Mouse (Mus musculus) olfactory bulb, adult 2 months (tissue): Measurements from ENCODE around the gene Tmem131l. TPM values are rescaled to one million over a fixed set of nuclear protein-coding genes. Genes with fewer than 3 reads are reported as not detected.

Experiments used
- H3K27ac ChIP-seq: fragments of 200-500 bp; 2 replicates; pipeline ENCODE4 v1.5.1; 2012; ENCODE audit warnings: low read depth, low read length; ENCODE audit not compliant: insufficient read depth
- H3K4me1 ChIP-seq: fragments of 200-500 bp; 2 replicates; pipeline ENCODE4 v1.6.1; 2012; ENCODE audit warnings: low read length; ENCODE audit not compliant: control insufficient read depth, insufficient read depth
- H3K4me3 ChIP-seq: fragments of 200-500 bp; 2 replicates; pipeline ENCODE4 v1.5.1; 2012; ENCODE audit warnings: mild to moderate bottlenecking, low read depth, low read length, moderate library complexity; ENCODE audit not compliant: insufficient read depth
- CTCF ChIP-seq: fragments of 200-500 bp; IDR thresholded peaks from 2 replicates; pipeline ENCODE4 v1.5.1; 2012; ENCODE audit warnings: low read depth, mild to moderate bottlenecking, low read length, moderate library complexity; ENCODE audit not compliant: insufficient read depth
- POLR2A ChIP-seq: fragments of 200-500 bp; IDR thresholded peaks from 2 replicates; pipeline ENCODE4 v1.6.1; 2012; ENCODE audit warnings: mild to moderate bottlenecking, low read depth, low read length, moderate library complexity; ENCODE audit not compliant: insufficient read depth
- WGBS: fragments of 180-500 bp; shearing (Covaris S2); methylation state at CpG from one replicate; pipeline ENCODE4 v1.1.7; 2018; 5-methylcytosine and 5-hydroxymethylcytosine counted together
- polyA plus RNA-seq: library from polyadenylated mRNA; stranded (reverse); fragments of >200 nt; gene quantifications from 2 replicates; pipeline ENCODE4 v1.2.4, GENCODE M21; 2012; ENCODE audit warnings: low replicate concordance; ENCODE audit not compliant: missing spikeins, insufficient read depth, insufficient read length

Tmem131l gene
- polyA plus RNA-seq = 112 TPM in 1 of 2 replicates, not detected in the other

DNA sequence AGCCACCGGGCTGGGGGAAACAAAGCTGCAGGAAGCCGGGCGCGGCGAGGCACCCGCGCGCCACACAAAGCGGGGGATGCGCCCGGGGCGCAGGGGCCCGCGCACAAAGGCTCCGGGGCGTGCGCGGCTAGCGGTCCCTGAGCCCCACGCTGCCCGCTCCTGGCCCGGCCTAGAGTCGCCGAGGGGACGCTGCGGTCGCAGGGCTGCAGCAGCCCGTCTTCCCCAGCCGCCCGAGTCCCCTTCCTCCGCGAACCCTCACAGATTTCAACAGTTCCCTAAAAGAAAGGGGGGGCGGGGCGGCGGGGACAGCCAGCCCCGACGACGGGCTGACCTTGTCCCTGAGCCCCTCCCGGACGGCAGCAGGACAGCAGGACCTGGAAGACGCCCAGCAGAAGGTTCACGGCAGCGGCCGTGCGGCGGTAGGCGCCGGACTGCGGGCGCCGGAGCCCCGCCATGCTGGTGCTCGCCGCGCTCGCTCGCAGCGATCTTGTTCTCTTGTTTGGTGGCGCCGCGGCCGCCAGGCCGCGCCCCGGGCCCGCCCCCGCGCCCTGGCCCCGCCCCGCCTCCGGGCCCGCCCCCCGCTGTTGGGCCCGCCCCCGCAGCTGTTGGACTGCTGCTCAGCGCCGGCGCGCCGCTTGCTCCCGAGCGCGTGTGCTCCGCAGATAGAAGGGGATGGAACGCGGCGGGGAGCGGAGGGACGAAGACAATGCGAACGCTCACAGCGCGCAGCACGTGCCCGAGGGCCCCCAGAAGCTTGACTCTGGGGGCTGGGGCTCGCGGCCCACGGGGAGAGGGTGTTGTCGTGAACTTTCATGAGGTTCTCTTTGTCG is at the start of gene Tmem131l:
Gene Tmem131l, minus strand, starts transcription at position 530 of the 830 bp plus-strand sequence.
- peak; percentile 90 for TF ChIP-seq POLR2A
- TF ChIP-seq CTCF = no peak
- peak within 1 kb of the TSS; percentile 87 for H3K27ac ChIP-seq
- peak within 1 kb of the TSS; percentile 92 for H3K4me3 ChIP-seq
- under 1% methylated on average over 100 of the region's 100 CpGs for WGBS
- H3K4me1 ChIP-seq = 0 out of 2 replicates have a peak, but pooled peaks cover 2% of the 10 kb centered on the region

GRCm38 (mm10) chr3:84086921-84087320 is 46.9 kb upstream of the Tmem131l start:
- TF ChIP-seq CTCF = no peak
- TF ChIP-seq POLR2A = no peak
- Histone ChIP-seq H3K4me1 (no peaks in the 10 kb centered on the region), H3K27ac (no peak overlapping the region), H3K4me3 (no peak overlapping the region)
- 53% methylated on average over 2 of the region's 2 CpGs for WGBS

- H3K4me1 ChIP-seq = no peaks in the 10 kb centered on the region
- no peak overlapping the region for H3K27ac ChIP-seq
- no peak for TF ChIP-seq POLR2A
- TF ChIP-seq CTCF = no peak
- 86% methylated on average over 7 of the region's 7 CpGs for WGBS
- H3K4me3 ChIP-seq = no peak overlapping the region
Observed at GRCm38 (mm10) chr3:84086337-84086736, 46.4 kb upstream of the Tmem131l start.

DNA sequence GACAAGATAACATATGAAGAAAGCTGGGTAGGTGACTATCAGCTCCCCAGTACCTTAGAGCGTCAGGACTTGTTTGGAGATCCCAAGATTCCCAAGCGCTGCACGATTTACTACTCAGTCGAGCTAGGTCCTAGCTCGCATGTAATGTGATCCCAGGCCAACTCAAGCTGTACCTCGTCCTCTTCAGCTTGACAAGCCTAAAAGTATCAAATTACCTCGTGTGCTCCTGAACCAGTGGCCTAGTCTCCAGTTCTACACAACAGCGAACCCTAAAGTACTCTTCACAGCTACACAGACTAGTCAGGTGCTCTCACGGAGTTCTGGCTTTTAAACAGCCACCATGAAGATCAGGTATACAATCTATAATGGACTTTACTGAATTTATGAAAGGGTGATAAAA is 45.5 kb upstream of the Tmem131l start:
- TF ChIP-seq POLR2A (no peak), CTCF (no peak)
- Histone ChIP-seq H3K27ac (no peak overlapping the region), H3K4me1 (no peaks in the 10 kb centered on the region), H3K4me3 (no peak overlapping the region)
- 83% methylated on average over 9 of the region's 9 CpGs for WGBS

DNA sequence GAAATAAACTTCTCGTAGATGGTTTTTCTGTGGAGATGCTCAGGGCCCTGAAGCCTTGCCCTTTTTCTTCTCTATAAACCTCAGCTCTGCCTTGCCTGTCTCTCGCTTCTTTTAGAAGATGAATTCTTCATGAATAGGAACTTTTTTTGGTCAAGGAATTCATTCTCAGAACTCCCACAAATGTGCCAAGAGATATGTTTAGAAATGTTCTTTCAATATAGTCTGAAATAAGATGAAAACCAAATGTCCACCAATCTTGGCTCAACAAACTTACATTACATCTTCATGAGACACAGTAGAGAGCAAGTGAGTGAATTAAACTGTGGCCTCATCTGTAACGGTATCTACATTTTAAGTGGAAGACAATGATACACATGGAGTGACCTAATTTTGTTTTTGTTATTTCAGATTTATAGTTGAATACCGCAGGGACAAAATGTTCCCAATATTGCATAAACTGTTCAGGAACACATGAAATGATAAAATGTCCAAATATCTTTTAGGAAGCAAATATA is 41.3 kb upstream of the Tmem131l start:
- Histone ChIP-seq H3K4me1 (peaks cover under 1% of the 10 kb centered on the region; the same call in 1 of the 2 replicates), H3K4me3 (no peak overlapping the region), H3K27ac (no peak overlapping the region)
- TF ChIP-seq CTCF = no peak
- TF ChIP-seq POLR2A = no peak
- 94% methylated on average over 4 of the region's 4 CpGs for WGBS

- TF ChIP-seq CTCF (no peak), POLR2A (no peak)
- Histone ChIP-seq H3K27ac (no peak overlapping the region), H3K4me3 (no peak overlapping the region), H3K4me1 (peaks cover 2% of the 10 kb centered on the region; the same call in 1 of the 2 replicates)
- WGBS = 93% methylated on average over 7 of the region's 7 CpGs
Observed at GRCm38 (mm10) chr3:84080074-84080473, 40.1 kb upstream of the Tmem131l start.

- Histone ChIP-seq H3K4me3 (no peak overlapping the region), H3K4me1 (peaks cover 2% of the 10 kb centered on the region; the same call in 1 of the 2 replicates)
Observed at GRCm38 (mm10) chr3:84077505-84077904, 37.5 kb upstream of the Tmem131l start.

DNA sequence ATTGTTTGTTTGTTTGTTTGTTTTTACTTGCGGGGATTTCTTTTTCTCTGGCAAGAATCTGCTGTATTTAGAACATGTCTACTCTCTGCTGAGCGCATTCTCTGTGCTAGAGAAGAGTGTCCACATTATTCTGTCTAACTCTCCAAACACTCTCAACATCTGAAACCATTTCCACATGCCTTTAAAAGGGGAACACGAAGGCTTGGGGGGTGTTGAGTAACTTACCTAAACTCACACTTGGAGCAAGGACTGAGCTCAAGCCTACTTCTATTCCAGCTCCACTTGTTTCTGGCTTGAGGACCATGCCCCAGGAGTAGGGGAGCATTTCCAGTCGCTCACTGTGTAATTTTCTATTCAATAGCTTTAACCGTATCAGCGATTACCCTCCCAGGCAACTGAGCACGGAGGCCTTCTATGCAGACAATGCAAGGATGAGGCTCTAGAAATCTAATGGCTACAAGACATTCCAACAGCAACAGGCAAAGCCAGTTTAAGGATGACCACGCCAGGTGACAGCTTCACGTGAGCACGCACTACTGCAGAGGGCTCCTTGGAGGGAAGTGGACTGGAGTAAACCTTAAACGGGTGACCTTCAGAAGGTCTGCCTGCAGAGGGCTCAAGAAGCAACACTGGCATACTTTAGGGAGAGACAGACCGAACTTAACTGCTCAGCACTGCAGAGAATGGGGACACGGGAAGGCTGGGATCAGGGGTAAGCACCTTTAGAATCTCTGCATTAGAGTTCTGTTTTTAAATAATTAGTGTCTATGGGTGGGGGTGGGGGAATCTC is 36.8 kb upstream of the Tmem131l start:
- 72% methylated on average over 13 of the region's 13 CpGs for WGBS
- TF ChIP-seq CTCF (no peak), POLR2A (no peak)

More at GRCm38 (mm10) chr3:84077505-84077904, 37.5 kb upstream of the Tmem131l start:
- TF ChIP-seq CTCF (no peak), POLR2A (no peak)
- H3K27ac ChIP-seq = no peak overlapping the region
- WGBS = 85% methylated on average over 4 of the region's 4 CpGs

More for the DNA sequence above, 36.8 kb upstream of the Tmem131l start:
- Histone ChIP-seq H3K27ac (no peak overlapping the region), H3K4me3 (no peak overlapping the region), H3K4me1 (peaks cover 2% of the 10 kb centered on the region; the same call in 1 of the 2 replicates)
